28 mouse cellular contexts compared by ENCODE assay signal in genomic region chr7:125663654-125664053, GRCm38 (mm10).
"Had no signal": no experiment of that assay in that cellular context is flagged by ENCODE, and none has a peak within 500 bp of the region (broad histone marks: within the 10 kb centered on the region; RNA-seq: fewer than 3 reads in every experiment).

No protein-coding gene starts in this region.

- H3K4me2 ChIP-seq: embryonic facial prominence, embryonic 12.5 days; embryonic facial prominence, embryonic 13.5 days; embryonic facial prominence, embryonic 15.5 days; forebrain, embryonic 12.5 days; forebrain, embryonic 13.5 days; forebrain, embryonic 15.5 days had no signal

- H3K4me3 ChIP-seq: embryonic facial prominence, embryonic 10.5 days; embryonic facial prominence, embryonic 12.5 days; embryonic facial prominence, embryonic 13.5 days; embryonic facial prominence, embryonic 15.5 days; erythroblast, embryonic 14.5 days; forebrain, embryonic 10.5 days; forebrain, embryonic 12.5 days; forebrain, embryonic 13.5 days; forebrain, embryonic 15.5 days; gastrocnemius, adult 2 months had no signal

- H3K27me3 ChIP-seq: embryonic facial prominence, embryonic 12.5 days; embryonic facial prominence, embryonic 13.5 days; embryonic facial prominence, embryonic 15.5 days; forebrain, embryonic 12.5 days; forebrain, embryonic 13.5 days; forebrain, embryonic 15.5 days had no signal

- ATAC-seq: forebrain, embryonic 13.5 days; forebrain, embryonic 14.5 days; forebrain, embryonic 15.5 days; forebrain, embryonic 16.5 days; forebrain, postnatal 0 days had no signal

- H3K27ac ChIP-seq: embryonic facial prominence, embryonic 10.5 days; embryonic facial prominence, embryonic 12.5 days; embryonic facial prominence, embryonic 13.5 days; embryonic facial prominence, embryonic 15.5 days; forebrain, embryonic 10.5 days; forebrain, embryonic 12.5 days; forebrain, embryonic 13.5 days; forebrain, embryonic 15.5 days; gastrocnemius, adult 2 months had no signal

- H3K9ac ChIP-seq: embryonic facial prominence, embryonic 12.5 days; embryonic facial prominence, embryonic 13.5 days; embryonic facial prominence, embryonic 15.5 days; forebrain, embryonic 12.5 days; forebrain, embryonic 13.5 days; forebrain, embryonic 15.5 days; forebrain, postnatal 0 days had no signal

- DNase-seq: cerebellum, adult 18-20 months; cerebellum, adult 2 months; cerebellum, adult 8-10 months; cerebellum, adult 9-10 months; cerebellum, adult 9-11 months; cerebellum, postnatal 10 days; cerebellum, postnatal 14 days; cerebellum, postnatal 25 days; cerebellum, postnatal 36 days; embryo, embryonic 11 days; forebrain, postnatal 0 days; gastrocnemius, adult 2 months; gastrocnemius, postnatal 10 days; gastrocnemius, postnatal 14 days; gastrocnemius, postnatal 25 days; gastrocnemius, postnatal 36 days; heart, adult 18-20 months had no signal

- H3K4me1 ChIP-seq: embryonic facial prominence, embryonic 10.5 days; embryonic facial prominence, embryonic 12.5 days; embryonic facial prominence, embryonic 13.5 days; embryonic facial prominence, embryonic 15.5 days; forebrain, embryonic 10.5 days; forebrain, embryonic 12.5 days; forebrain, embryonic 13.5 days; forebrain, embryonic 15.5 days had no signal

- H3K9me3 ChIP-seq: embryonic facial prominence, embryonic 10.5 days; embryonic facial prominence, embryonic 12.5 days; embryonic facial prominence, embryonic 13.5 days; embryonic facial prominence, embryonic 15.5 days; forebrain, embryonic 10.5 days; forebrain, embryonic 12.5 days; forebrain, embryonic 13.5 days; forebrain, embryonic 15.5 days had no signal
